Mouse (Mus musculus): ENCODE data around the gene Cdx4. TPM values are rescaled to one million over a fixed set of nuclear protein-coding genes. Genes with fewer than 3 reads are reported as not detected.

The Cdx4 gene
- polyA plus RNA-seq, 1 experiment = not detected

GRCm38 (mm10) chrX:103325900-103326299 lies 4.7 kb downstream of the Cdx4 start:
- Histone ChIP-seq H3K4me1 (ENCODE audit: control insufficient read depth, insufficient read depth, low read length) (no peaks in the 10 kb centered on the region), H3K4me3 (ENCODE audit: insufficient read depth, low read length) (no peak overlapping the region), H3K27ac (ENCODE audit: insufficient read depth, low read length) (no peak overlapping the region)
- TF ChIP-seq POLR2A (IDR thresholded peaks at IDR 0.05; ENCODE audit: low read depth, low read length) = no peak

GRCm38 (mm10) chrX:103329386-103329785 lies 8.2 kb downstream of the Cdx4 start:
- no peak overlapping the region for H3K27ac ChIP-seq (ENCODE audit: insufficient read depth, low read length)
- H3K4me1 ChIP-seq (ENCODE audit: control insufficient read depth, insufficient read depth, low read length) = no peaks in the 10 kb centered on the region
- no peak overlapping the region for H3K4me3 ChIP-seq (ENCODE audit: insufficient read depth, low read length)
- TF ChIP-seq POLR2A (IDR thresholded peaks at IDR 0.05; ENCODE audit: low read depth, low read length) (no peak), CTCF (IDR thresholded peaks at IDR 0.05; ENCODE audit: borderline replicate concordance, insufficient read depth, low read length) (no peak)

- no peak overlapping the region for H3K27ac ChIP-seq (ENCODE audit: insufficient read depth, low read length)
- H3K4me1 ChIP-seq (ENCODE audit: control insufficient read depth, insufficient read depth, low read length) = no peaks in the 10 kb centered on the region
- no peak overlapping the region for H3K4me3 ChIP-seq (ENCODE audit: insufficient read depth, low read length)
- TF ChIP-seq CTCF (IDR thresholded peaks at IDR 0.05; ENCODE audit: borderline replicate concordance, insufficient read depth, low read length) (no peak), POLR2A (IDR thresholded peaks at IDR 0.05; ENCODE audit: low read depth, low read length) (no peak)
Measured at GRCm38 (mm10) chrX:103331125-103331858, 10.1 kb downstream of the Cdx4 start.

GRCm38 (mm10) chrX:103341369-103342113 lies 20.3 kb downstream of the Cdx4 start:
- Histone ChIP-seq H3K4me1 (ENCODE audit: control insufficient read depth, insufficient read depth, low read length) (no peaks in the 10 kb centered on the region), H3K4me3 (ENCODE audit: insufficient read depth, low read length) (no peak overlapping the region), H3K27ac (ENCODE audit: insufficient read depth, low read length) (no peak overlapping the region)
- TF ChIP-seq CTCF (IDR thresholded peaks at IDR 0.05; ENCODE audit: borderline replicate concordance, insufficient read depth, low read length) (no peak), POLR2A (IDR thresholded peaks at IDR 0.05; ENCODE audit: low read depth, low read length) (no peak)

GRCm38 (mm10) chrX:103355784-103356183 lies 34.6 kb downstream of the Cdx4 start:
- H3K4me3 ChIP-seq (ENCODE audit: insufficient read depth, low read length) = peak overlapping the region; percentile 96; the same call in 1 of the 2 replicates
- H3K27ac ChIP-seq (ENCODE audit: insufficient read depth, low read length) = no peak overlapping the region
- H3K4me1 ChIP-seq (ENCODE audit: control insufficient read depth, insufficient read depth, low read length) = no peaks in the 10 kb centered on the region
- no peak for TF ChIP-seq CTCF (IDR thresholded peaks at IDR 0.05; ENCODE audit: borderline replicate concordance, insufficient read depth, low read length)
- no peak for TF ChIP-seq POLR2A (IDR thresholded peaks at IDR 0.05; ENCODE audit: low read depth, low read length)

GRCm38 (mm10) chrX:103356287-103356686 lies 35.1 kb downstream of the Cdx4 start, which contains the start of gene Chic1:
Gene Chic1 (plus strand): TSS chrX:103356476.
- Histone ChIP-seq H3K27ac (ENCODE audit: insufficient read depth, low read length) (no peak within 1 kb of the TSS), H3K4me3 (ENCODE audit: insufficient read depth, low read length) (peak within 1 kb of the TSS; percentile 96), H3K4me1 (ENCODE audit: control insufficient read depth, insufficient read depth, low read length) (no peaks in the 10 kb centered on the region)
- TF ChIP-seq POLR2A (IDR thresholded peaks at IDR 0.05; ENCODE audit: low read depth, low read length) (peak; percentile 64), CTCF (IDR thresholded peaks at IDR 0.05; ENCODE audit: borderline replicate concordance, insufficient read depth, low read length) (no peak)

- peak overlapping the region; percentile 96 for H3K4me3 ChIP-seq (ENCODE audit: insufficient read depth, low read length)
- no peaks in the 10 kb centered on the region for H3K4me1 ChIP-seq (ENCODE audit: control insufficient read depth, insufficient read depth, low read length)
- TF ChIP-seq CTCF (IDR thresholded peaks at IDR 0.05; ENCODE audit: borderline replicate concordance, insufficient read depth, low read length) = no peak
- no peak for TF ChIP-seq POLR2A (IDR thresholded peaks at IDR 0.05; ENCODE audit: low read depth, low read length)
- H3K27ac ChIP-seq (ENCODE audit: insufficient read depth, low read length) = no peak overlapping the region
Measured at GRCm38 (mm10) chrX:103356761-103357236, 35.6 kb downstream of the Cdx4 start.

- no peak overlapping the region for H3K27ac ChIP-seq (ENCODE audit: insufficient read depth, low read length)
- H3K4me1 ChIP-seq (ENCODE audit: control insufficient read depth, insufficient read depth, low read length) = no peaks in the 10 kb centered on the region
- no peak overlapping the region for H3K4me3 ChIP-seq (ENCODE audit: insufficient read depth, low read length)
- no peak for TF ChIP-seq CTCF (IDR thresholded peaks at IDR 0.05; ENCODE audit: borderline replicate concordance, insufficient read depth, low read length)
- TF ChIP-seq POLR2A (IDR thresholded peaks at IDR 0.05; ENCODE audit: low read depth, low read length) = no peak
Measured at GRCm38 (mm10) chrX:103366201-103366600, 45.0 kb downstream of the Cdx4 start.

GRCm38 (mm10) chrX:103368650-103369049 lies 47.5 kb downstream of the Cdx4 start:
- no peak overlapping the region for H3K4me3 ChIP-seq (ENCODE audit: insufficient read depth, low read length)
- TF ChIP-seq POLR2A (IDR thresholded peaks at IDR 0.05; ENCODE audit: low read depth, low read length) (no peak), CTCF (IDR thresholded peaks at IDR 0.05; ENCODE audit: borderline replicate concordance, insufficient read depth, low read length) (no peak)
- H3K27ac ChIP-seq (ENCODE audit: insufficient read depth, low read length) = no peak overlapping the region
- no peaks in the 10 kb centered on the region for H3K4me1 ChIP-seq (ENCODE audit: control insufficient read depth, insufficient read depth, low read length)

GRCm38 (mm10) chrX:103371221-103371620 lies 50.0 kb downstream of the Cdx4 start:
- no peak overlapping the region for H3K4me3 ChIP-seq (ENCODE audit: insufficient read depth, low read length)
- TF ChIP-seq POLR2A (IDR thresholded peaks at IDR 0.05; ENCODE audit: low read depth, low read length) (no peak), CTCF (IDR thresholded peaks at IDR 0.05; ENCODE audit: borderline replicate concordance, insufficient read depth, low read length) (no peak)
- H3K27ac ChIP-seq (ENCODE audit: insufficient read depth, low read length) = no peak overlapping the region
- H3K4me1 ChIP-seq (ENCODE audit: control insufficient read depth, insufficient read depth, low read length) = no peaks in the 10 kb centered on the region
